In the genomic region with DNA sequence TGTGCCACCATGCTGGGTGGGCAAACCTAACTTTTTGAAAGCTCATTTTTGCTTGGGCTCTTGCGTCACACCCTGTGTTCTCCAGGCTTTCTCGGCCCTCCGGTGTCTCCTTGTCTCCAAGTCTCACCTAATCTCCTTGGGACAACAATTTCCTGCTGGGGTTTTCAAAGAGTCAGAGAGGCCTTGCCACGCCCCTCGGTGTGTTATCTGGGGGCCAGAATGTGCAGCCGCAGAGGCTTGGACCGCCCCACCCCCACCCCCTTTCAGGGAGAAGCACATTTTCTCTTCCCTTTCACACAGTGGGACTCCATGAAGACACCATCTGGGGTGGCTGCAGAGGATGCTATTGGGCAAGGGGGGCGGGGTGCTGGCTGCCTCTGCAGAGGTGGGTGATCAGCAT, we compare ENCODE assay signal across 8 mouse cellular contexts.
DNase-seq lines count a peak whose midpoint lies in the region; ATAC-seq lines count a peak whose summit lies in the region.

No protein-coding gene starts in this region.

- no peaks in the 10 kb centered on the region for H3K9me3 ChIP-seq in lung, embryonic 15.5 days
- no peaks in the 10 kb centered on the region for H3K9me3 ChIP-seq in intestine, embryonic 16.5 days (ENCODE audit: control insufficient read depth, low read length)
- no peaks in the 10 kb centered on the region for H3K9me3 ChIP-seq in stomach, embryonic 14.5 days (ENCODE audit: control insufficient read depth, low read depth, low read length)

- no peaks in the 10 kb centered on the region for H3K27me3 ChIP-seq in lung, embryonic 15.5 days
- no peaks in the 10 kb centered on the region for H3K27me3 ChIP-seq in intestine, embryonic 16.5 days (replicated peaks; ENCODE audit: control insufficient read depth, insufficient read depth, low read length)
- H3K27me3 ChIP-seq in stomach, embryonic 14.5 days (ENCODE audit: control insufficient read depth, insufficient read depth, low read length) = no peaks in the 10 kb centered on the region

- peak; percentile 44; the same call in 1 of the 2 replicates for ATAC-seq in lung, embryonic 15.5 days (ENCODE audit: borderline replicate concordance, extremely low read depth, low FRiP score, low TSS enrichment)
- peak; percentile 87 for ATAC-seq in common myeloid progenitor, adult 5-6 weeks (replicated peaks; ENCODE audit: low read depth, poor library complexity, severe bottlenecking)
- ATAC-seq in intestine, embryonic 16.5 days = peak; percentile 68
- ATAC-seq in stomach, embryonic 14.5 days (ENCODE audit: insufficient number of reproducible peaks, insufficient read depth, low FRiP score, low read depth) = peak; percentile 83

- 14% methylated on average over 8 of the region's 8 CpGs for WGBS in lung, embryonic 15.5 days
- 19% methylated on average over 8 of the region's 8 CpGs for WGBS in intestine, embryonic 16.5 days
- 20% methylated on average over 8 of the region's 8 CpGs for WGBS in stomach, embryonic 14.5 days

- intact Hi-C loops in gastrocnemius, postnatal 14 days (cut with DNase I; ENCODE audit: low total_unique reads) = no loop called here

- H3K27ac ChIP-seq in lung, embryonic 15.5 days = no peak overlapping the region
- H3K27ac ChIP-seq in intestine, embryonic 16.5 days (ENCODE audit: low read length) = 0 out of 2 replicates have a peak overlapping the region, but pooled peaks have one; percentile 10
- H3K27ac ChIP-seq in stomach, embryonic 14.5 days (ENCODE audit: low read length) = peak overlapping the region; percentile 55; the same call in 1 of the 2 replicates

- H3K4me2 ChIP-seq in lung, embryonic 15.5 days = peak overlapping the region; percentile 10
- H3K4me2 ChIP-seq in intestine, embryonic 16.5 days (ENCODE audit: low read depth, low read length) = 0 out of 2 replicates have a peak overlapping the region, but pooled peaks have one; percentile 17
- no peak overlapping the region for H3K4me2 ChIP-seq in stomach, embryonic 14.5 days (replicated peaks; ENCODE audit: low read depth, low read length)

- no peak overlapping the region for H3K4me3 ChIP-seq in lung, embryonic 15.5 days
- H3K4me3 ChIP-seq in intestine, embryonic 16.5 days (ENCODE audit: low read length) = no peak overlapping the region
- H3K4me3 ChIP-seq in stomach, embryonic 14.5 days (ENCODE audit: low read depth, low read length) = no peak overlapping the region

- no peak overlapping the region for H3K9ac ChIP-seq in lung, embryonic 15.5 days
- no peak overlapping the region; the same call in 1 of the 2 replicates for H3K9ac ChIP-seq in intestine, embryonic 16.5 days (ENCODE audit: low read depth, low read length)
- H3K9ac ChIP-seq in stomach, embryonic 14.5 days (replicated peaks; ENCODE audit: low read depth, low read length) = no peak overlapping the region

- no peaks in the 10 kb centered on the region for H3K36me3 ChIP-seq in lung, embryonic 15.5 days
- H3K36me3 ChIP-seq in intestine, embryonic 16.5 days (ENCODE audit: control insufficient read depth, insufficient read depth, low read length) = no peaks in the 10 kb centered on the region
- H3K36me3 ChIP-seq in stomach, embryonic 14.5 days (ENCODE audit: control insufficient read depth, insufficient read depth, low read length) = no peaks in the 10 kb centered on the region

- DNase-seq in lung, postnatal 36 days = no peak
- no peak for DNase-seq in adrenal gland, postnatal 10 days
- DNase-seq in gastrocnemius, postnatal 14 days = no peak
- no peak for DNase-seq in retina, embryonic 14.5 days (ENCODE audit: low spot score)

- peaks cover 14% of the 10 kb centered on the region for H3K4me1 ChIP-seq in lung, embryonic 15.5 days
- peaks cover 15% of the 10 kb centered on the region for H3K4me1 ChIP-seq in intestine, embryonic 16.5 days (ENCODE audit: control insufficient read depth, insufficient read depth, low read length)
- H3K4me1 ChIP-seq in stomach, embryonic 14.5 days (ENCODE audit: control insufficient read depth, insufficient read depth, low read length) = peaks cover 3% of the 10 kb centered on the region; the same call in 1 of the 2 replicates
